Mouse (Mus musculus) kidney, postnatal 4 days (tissue): ENCODE measurements around the gene Plxna3.
"Not testable (repeated sequence)": the region's sequence is repeated elsewhere in the genome, so short reads cannot be mapped to it uniquely, and the experiment has no call there.

Source experiments
- DNase-seq, 2 experiments: peaks; one replicate each; pipeline ENCODE4 v3.0.0; 2021; ENCODE audit warnings: mixed read lengths in 2 of 2

The Plxna3 gene

DNA sequence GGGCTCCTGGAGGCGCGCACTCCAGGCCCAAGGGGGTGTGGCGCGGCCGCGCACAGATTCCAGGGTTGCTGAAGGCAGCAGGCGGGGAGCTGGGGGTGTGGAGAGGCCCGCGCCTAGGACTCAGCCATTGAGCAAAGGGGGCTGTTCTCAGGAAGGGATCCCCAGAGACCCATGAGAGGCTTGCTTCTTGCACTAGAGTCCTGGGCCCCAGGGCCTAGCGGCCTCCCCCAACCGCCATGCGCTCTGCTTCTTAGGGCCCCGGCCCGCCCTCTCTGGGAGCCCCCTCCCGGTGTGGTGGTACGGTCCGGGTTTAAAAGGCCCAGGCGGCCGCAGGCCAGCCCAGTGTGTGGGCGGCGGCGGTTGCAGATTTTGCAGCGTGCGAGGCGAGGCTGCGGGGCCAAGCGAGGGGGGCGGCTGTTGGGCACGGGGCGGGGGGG is at the start of gene Plxna3:
Plxna3 (plus strand) TSS at position 342 of the 437 bp plus-strand sequence.
- DNase-seq: peak; percentile 77 to 85

DNA sequence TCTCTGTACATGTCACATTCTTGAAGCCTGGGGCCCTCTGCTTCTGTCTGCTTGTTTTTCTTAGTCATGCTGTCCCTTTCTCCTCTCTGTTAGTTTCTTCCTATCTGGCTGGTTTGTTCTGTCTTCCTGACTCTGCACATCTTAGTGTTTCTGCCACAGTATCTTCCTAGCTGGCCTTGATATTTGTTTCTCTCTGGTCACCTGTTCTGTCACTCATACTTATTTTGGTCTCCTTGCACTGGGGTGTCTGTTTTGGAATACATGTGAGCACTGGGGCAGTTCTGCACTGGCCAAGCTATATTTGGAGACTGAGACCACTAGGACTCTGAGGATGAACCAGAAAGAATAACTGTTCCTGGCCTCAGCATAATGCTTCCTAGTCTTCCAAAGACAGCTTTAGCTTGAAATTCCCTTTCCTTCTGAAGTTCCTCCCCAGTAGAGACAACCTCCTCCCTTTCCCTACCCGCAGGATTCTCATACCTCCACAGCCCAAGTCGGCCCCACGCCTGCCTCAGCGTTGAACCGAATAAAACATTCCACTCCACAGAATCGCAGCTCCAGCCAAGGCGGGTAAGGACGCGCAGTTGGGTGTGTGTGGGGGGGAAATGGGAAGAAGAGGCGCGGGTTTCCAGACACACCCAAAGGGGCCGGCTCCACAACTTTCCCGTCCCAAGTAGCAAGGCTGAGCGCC is 47.7 kb upstream of the Plxna3 start:
- no peak for DNase-seq

DNA sequence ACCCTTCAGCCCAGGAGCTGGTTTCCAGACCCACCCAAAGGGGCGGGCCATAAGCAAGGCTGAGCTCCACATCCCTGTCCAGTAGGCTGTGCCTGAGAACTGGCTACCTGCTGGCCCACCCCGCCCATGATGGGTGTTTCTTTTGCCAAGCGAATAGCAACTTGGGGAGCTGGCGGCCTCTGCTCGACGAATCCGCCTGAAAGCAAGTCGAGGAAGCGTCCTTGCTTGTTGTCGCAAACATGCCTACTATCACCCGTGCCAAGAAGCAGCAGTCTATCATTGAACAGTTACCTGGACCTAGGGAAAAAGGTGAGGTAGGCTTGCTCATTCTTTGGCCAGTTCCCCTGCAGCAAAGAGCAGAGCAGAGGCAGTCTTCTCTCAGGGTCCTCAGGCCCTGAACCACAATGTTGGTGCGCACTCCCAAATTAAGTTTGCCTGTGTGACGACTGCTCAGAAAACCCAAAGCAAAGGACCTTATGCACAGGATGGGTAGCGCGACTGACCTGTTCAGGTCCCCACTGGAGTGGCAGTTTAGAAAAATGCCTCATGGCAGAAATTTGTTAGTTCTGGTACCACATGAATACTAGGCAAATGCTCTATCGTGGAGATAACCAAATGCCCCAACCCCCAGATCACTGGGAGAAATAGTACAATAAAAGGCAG is 47.0 kb upstream of the Plxna3 start, which contains the start of the genes Taz and Dnase1l1:
Taz (plus strand) TSS at position 181 of the 663 bp plus-strand sequence.
Dnase1l1 (minus strand) TSS at position 606 of the 663 bp plus-strand sequence.
- peak; percentile 80 to 89 for DNase-seq

DNA sequence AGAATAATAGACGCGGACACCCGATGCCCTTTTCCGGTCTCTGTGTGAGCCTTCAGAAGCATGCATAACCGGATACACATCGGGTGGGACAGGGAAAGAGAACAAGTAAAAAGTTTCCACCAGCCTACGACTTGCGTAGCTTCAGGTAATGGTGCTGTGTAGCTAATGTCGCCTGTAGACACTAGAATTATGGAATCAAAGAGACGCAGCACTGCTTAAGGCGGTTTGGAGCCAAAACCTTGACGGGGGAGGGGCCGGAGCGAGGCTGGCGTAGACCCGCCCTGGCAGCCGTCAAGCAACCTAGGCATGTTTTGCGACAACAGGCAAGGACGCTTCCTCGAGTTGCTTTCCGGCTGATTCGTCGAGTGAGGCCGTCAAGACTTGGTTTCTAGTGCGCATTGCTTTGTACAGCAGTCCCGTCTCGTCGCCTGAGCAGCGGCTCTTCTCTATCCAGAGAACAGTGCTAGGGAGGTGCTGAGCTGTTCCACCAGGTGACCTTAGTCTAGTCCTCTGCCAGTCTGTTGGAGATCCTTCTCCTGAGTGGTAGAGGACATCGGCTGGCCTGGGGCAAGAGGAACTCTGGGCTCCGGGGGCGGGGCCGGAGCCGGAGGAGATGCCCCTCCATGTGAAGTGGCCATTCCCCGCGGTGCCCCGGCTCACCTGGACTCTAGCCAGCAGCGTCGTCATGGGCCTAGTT is 46.3 kb upstream of the Plxna3 start:
- DNase-seq: peak; percentile 87 to 92

DNA sequence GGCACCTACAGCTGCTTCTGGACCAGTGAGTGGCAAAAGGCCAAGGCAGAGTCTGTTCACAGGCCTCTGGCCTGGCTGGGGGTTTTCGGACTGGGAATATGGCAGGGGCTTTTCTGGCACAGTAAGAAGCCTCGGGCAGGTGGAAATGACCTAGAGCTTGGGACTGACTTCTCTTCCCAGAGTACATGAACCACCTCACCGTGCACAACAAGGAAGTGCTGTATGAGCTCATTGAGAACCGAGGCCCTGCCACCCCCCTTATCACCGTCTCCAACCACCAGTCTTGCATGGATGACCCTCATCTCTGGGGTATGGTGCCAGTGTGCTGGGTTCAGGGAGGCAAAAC is 45.8 kb upstream of the Plxna3 start:
- DNase-seq: no peak

DNA sequence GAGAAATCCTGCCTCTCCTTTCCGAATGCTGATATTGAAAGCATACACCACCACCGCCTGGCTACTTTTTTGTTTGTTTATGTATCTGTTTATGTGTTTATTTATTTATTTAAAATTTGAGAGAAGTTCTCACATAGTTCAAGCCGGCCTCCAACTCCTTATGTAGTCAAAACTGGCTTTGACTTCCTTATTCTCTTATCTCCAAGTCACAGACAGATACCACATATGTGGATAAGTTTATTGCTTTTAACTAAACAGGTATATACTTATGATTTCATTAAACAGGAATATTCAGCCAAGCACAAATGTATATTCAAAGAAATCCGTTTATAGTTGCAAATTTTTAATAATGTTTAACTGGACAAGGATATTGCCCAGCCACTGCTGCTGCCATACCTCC is 35.4 kb upstream of the Plxna3 start:
- no peak for DNase-seq

DNA sequence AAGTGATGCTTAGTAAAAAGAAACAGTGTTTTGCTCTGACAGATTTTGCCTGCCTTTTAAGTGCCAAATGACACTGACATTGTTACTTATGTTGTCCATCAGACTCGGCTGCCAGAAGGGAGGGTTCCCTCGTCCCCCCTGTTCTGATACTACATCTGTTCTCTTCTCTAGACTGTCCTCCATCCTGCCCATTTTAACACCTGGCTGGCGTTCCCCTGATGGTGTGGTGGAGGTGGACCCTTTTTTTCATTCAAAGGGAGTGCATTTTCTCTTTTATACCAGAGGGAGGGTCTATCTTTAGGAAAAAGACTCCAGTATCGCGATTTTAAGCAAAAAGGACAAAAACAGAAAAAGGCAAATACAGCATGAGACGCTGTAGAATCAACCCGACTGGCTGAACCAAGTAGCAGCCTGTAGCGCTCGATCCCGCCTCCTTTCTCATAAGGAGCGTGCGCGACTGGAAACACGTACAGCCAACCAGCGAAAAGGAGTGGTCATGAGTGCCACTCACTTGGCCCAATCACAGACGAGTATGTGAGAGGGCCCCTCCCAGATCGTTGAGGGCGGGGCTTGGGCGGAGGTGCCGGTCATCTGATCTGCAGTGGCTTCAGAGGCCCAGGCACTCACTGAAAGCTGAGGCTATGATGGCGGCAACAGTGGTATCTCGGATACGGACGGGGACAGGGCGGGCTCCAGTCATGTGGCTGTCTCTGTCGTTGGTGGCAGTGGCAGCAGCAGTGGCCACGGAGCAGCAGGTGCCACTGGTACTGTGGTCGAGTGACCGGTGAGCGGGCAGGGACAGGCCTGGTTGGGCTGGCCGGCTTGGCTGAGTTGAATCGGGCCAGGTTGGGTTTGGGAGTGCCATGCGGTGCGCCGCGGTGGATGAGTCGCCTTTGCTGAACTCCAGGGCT is 32.1 kb upstream of the Plxna3 start, which contains the start of gene Atp6ap1:
Atp6ap1 (plus strand) TSS at position 560 of the 911 bp plus-strand sequence.
- DNase-seq: peak; percentile 94 to 96

DNA sequence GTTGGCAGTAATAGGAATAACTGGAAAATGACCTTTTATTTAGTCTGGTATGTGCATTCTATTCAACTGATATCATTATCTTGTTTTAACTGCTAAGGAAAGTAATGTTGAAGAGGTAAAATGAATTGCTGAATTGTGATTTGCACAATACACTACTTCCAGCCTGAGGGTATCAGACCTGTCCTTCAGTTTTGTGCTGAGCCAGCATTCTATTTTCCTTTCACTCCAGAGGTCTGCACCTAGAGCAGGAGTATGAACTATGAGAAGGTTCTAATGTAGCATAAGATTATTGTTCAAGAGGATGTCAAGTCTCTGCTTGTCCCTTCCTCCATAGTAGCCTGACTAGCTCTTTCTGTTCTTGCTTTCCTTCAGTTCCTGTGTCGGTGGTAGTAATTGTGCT is 30.5 kb upstream of the Plxna3 start:
- no peak for DNase-seq

DNA sequence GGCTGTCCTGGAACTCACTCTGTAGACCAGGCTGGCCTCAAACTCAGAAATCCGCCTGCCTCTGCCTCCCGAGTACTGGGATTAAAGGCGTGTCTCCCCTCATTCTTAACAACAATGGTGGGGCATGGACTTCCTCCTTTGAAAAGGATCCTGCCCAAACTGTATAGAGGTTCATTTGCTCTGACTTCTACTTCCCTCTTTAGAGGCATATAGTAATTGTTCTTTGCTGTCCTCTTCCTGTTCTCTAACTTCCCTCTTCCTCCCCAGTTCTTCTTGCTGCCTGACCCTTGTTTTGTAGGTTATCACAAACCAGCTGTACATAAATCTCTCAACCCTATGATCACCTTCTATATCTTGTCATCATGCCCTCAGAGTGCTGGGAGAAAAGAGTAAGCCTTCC is 29.1 kb upstream of the Plxna3 start:
- DNase-seq: no peak

DNA sequence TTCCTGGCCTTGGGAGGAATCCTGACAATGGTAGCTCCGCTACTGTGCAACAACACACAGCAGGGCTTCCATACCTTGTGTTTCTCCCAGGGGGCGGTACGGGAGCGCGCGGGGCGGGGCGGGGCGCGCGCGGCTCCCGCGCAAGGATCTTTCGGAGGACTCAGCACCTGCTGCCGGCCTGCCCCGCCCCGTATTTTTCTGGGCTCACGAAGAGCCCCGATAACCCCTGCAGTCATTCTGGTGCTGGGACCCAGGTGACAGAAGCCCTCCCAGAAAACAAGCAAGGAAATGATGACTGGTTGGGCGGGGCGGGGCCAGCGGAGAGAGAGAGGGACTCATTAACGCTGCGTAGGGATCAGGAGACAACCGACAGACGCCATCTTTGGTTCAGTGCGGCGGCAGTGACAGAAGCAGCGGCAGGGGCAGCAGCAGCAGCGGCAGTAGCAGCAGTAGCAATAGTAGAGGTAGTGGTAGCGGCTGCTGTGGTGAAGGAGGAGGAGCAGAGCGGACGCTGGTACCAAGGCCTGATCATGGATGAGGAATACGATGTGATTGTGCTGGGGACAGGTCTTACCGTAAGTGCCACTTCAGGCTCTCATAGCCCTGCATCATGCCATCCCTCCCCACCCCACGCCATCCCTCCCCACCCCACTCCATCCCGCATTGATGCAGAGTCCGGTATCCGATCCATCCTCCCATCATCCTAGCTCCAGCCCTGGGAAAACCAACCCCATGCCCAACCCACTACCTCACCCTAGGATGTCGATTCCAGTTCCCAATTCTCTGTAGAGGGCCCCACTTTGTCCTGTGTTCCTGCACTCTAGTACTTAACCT is 23.8 kb upstream of the Plxna3 start, which contains the start of gene Gdi1:
Gdi1 (plus strand) TSS at position 132 of the 834 bp plus-strand sequence.
- DNase-seq: peak; percentile 79 to 88

DNA sequence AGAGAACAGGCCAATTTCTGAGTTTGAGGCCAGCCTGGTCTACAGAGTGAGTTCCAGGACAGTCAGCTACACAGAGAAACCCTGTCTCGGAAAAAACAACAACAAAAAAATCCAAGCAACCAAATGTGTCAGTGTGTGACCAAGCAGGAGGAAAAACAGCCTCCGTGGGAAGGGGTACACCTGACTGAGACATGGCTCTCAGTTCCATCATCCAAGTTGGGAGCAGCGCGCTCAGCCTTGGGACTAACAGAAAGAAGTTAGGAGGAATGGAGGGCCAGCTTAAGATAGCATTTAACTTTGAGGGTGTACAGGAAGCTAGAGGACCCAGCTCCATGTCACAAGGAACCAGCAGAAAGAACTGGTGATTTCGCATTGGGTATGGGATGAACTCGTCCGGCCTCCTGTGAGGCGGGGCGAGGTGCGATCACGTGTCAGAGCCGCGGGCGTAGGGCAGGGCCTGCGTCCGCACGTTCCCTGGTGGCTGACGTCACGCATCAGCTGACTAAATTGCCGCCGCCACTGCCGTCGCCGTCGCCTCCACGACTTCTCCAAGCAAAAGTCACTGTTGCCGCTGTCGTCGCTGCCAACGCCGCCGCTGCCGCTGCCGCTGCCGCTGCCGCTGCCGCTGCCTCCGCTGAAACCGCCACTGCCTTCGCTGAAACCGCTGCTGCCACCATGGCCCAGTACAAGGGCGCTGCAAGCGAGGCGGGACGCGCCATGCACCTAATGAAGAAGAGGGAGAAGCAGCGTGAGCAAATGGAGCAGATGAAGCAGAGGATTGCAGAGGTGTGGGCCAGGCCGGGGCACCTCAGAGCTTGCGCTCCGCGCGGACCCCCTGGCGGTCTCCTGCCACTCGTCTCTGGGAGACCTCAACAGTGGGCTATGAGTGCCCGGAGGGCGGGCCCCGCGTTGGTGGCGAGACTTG is 16.1 kb upstream of the Plxna3 start, which contains the start of gene Fam50a:
Fam50a (plus strand) TSS at position 494 of the 925 bp plus-strand sequence.
- peak; percentile 90 to 94 for DNase-seq

DNA sequence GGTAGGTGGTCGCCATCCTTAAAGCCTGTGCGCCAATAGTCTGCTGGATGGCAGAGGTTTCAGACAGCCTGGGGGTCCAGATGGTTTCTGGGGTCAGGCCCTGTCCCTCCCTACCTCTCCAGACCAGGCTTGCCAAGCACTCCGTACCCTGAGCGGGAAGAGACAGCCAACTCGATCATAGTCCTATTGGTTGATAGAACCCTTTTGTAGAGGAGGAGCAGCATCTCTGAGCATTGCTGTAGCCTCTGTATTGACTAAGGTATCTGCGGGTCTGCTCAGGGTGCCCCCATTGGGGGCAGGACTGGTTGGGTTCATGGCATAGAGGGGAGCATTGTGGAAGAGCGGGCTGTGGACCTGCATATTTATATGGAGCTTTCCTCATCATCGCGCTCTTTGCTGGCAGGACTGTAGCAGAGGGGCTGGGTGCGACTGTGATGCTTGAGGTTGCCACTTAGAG is 377 bp downstream of the Plxna3 start:
- no peak for DNase-seq

DNA sequence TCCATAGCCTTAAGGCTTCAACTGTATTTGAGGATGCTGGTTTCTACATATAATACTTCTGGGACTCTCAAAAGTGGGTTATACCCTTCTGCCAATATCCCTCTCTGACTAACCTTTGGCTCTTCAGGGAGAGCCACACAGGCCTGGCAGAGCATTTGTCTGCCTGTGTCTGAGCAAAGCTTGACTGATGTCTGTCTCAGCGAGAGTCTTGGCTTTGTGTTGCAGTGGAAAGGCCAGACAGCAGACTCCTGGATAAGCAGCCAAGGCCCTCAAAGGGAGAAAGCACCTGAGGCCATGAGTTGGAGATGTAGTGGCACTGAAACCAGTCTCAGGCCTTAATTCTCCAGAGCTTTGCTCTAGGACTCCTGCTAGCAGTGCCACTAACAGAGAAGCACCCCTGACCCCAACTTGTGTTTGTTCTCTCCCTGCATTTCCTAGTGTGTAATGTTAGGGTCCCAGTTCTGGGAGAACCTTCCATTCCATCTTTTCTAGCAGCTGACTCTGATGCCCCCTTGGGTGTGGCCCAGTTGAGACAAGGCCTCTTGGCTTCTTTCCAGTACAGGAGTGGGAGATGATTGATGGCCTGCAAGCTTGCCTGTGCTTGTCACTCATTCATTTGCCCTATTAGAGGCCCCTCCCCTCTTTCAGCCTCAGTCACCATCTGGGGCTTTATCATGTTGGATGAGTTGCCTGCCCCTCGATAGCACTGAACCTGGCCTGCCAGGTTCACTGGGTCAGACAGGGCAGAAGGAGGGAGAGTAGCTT is 1.5 kb downstream of the Plxna3 start:
- no peak for DNase-seq

DNA sequence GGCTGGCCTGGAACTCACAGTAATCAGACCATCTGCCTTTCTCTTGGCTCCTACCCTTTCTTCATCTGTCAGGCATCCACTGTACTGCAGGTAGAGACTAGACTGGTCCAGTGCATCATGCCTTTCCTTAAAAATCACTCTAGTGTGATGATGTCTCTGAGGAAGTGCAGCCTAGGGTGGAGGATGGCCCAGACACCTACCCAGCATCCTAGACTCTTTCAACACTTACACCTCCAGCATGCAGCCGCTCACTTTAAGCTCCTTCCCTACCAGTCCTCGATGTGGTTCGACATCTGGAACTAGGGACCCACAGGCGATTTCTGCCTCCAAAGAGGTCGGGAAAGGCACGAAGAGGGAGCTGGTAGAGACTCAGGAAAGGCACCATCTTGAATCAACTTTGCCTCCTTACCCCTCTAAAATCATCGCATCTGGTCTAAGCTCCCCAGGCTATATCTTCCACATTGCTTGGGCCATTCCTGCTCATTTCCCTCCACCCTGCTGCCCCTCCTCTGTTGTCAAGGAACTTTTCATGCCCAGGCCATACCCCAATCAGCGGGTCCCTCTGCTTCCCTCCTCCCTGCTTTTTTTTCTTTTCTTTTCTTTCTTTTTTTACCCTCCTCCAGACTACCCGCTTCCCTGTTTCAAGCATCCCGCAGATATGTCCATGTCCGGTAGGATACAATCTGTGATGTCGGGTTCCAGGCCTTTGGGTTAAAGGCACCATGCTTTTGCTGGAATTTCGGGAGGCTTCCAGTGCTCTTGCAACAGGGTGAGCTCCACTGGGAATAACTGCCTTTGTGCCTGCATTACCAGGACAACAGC is 24.0 kb downstream of the Plxna3 start:
- no peak for DNase-seq

DNA sequence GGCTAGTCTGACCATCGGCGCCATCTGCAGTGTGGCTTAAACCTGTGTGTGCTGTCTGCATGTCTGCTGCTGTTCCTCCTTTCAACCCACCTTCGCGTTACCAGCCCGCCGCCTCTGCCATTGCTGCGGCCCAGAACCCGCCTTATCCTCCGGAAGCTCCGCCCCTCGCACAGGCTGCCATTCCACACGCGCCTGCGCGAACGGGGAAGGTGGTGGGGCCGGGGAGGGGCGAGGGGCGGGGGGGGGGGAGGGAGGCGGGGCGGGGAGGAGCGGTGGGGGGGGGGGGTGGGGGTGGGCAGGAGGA is 24.6 kb downstream of the Plxna3 start, which contains the start of gene Lage3:
Lage3 (minus strand) TSS at position 152 of the 304 bp plus-strand sequence.
- DNase-seq: peak; percentile 87 to 91

DNA sequence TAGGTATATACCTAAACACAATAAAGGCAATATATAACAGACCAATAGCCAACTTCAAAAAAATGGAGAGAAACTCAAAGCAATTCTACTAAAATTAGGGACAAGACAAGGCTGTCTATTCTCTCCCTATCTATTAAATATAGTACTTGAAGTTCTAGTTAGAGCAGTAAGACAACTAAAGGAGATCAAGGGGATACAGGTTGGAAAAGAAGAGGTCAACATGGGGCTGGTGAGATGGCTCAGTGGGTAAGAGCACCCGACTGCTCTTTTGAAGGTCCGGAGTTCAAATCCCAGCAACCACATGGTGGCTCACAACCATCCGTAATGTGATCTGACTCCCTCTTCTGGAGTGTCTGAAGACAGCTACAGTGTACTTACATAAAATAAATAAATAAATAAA is 28.2 kb downstream of the Plxna3 start:
- not testable (repeated sequence) for DNase-seq

DNA sequence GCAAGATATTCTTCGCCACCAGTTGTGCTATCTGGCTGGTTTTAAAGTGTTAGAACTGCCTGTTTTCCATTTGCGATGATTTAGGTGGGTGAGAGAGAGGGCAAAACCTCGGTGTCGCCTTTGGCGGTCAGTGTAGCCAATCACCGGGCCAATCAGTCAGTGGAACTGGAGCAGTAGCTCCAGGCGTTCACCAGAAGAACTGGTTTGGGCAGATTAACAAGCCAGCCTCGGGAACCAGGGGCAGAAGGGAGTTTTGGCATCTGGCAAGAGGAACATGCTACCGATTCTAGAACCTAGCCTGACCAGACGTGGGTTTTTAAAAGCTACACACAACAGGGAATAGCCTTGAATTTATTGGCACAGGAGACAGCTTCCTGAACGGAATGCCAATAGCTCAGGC is 30.3 kb downstream of the Plxna3 start:
- DNase-seq: peak in 1 of 2 experiments; percentile 24

DNA sequence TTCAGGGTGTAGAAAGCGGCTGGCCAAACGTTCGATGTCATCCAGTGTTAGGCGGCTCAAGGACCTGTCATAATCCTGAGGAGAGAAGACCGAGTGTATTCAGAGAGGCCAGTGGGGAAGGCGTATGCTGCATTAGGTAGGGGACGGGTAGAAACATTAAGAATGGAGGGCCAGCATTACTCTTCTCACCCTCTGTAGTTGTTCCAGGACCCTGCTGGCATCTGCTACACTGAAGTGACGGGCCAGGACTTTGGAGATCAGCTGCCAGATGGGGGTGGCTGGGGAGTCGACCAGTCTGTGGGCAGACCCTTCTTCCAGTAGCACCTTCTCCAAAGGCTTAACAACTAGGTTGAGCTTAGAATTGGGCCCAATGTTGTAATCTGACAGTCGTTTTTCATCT is 38.6 kb downstream of the Plxna3 start:
- no peak for DNase-seq
